Mouse (Mus musculus) thymus, postnatal 14 days (tissue): ENCODE results near the gene Gpr108.

Experiments used
- DNase-seq: peaks from one replicate; pipeline ENCODE4 v3.0.0; 2021

The Gpr108 gene

DNA sequence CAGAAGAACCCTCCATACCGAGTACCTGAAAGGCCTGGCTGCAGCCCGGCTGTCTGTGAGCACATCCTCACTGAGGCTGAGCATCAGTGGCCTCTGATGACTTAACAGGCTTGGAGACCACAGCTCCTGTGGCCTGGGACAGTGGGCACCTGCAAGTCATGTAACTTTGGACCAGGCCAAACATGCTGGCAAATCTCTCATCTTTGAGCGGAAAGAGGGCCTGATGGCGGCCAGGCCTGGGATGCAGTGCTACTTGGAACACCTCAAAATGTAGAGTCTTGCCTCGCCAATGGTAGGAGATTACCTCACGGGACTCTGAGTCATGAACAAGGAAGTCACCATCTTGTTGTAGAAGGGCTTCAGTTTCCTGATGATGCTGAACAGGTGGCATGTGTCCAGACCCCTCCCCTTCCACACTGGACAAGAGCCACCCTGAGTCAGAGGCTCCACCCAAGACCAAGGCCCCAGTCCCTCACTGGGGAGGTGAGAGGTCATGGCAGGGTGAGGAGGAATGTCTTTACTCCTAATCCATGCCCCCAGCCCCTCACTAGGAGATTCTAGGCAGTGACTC, 19.4 kb upstream of the Gpr108 start:
- no peak for DNase-seq

DNA sequence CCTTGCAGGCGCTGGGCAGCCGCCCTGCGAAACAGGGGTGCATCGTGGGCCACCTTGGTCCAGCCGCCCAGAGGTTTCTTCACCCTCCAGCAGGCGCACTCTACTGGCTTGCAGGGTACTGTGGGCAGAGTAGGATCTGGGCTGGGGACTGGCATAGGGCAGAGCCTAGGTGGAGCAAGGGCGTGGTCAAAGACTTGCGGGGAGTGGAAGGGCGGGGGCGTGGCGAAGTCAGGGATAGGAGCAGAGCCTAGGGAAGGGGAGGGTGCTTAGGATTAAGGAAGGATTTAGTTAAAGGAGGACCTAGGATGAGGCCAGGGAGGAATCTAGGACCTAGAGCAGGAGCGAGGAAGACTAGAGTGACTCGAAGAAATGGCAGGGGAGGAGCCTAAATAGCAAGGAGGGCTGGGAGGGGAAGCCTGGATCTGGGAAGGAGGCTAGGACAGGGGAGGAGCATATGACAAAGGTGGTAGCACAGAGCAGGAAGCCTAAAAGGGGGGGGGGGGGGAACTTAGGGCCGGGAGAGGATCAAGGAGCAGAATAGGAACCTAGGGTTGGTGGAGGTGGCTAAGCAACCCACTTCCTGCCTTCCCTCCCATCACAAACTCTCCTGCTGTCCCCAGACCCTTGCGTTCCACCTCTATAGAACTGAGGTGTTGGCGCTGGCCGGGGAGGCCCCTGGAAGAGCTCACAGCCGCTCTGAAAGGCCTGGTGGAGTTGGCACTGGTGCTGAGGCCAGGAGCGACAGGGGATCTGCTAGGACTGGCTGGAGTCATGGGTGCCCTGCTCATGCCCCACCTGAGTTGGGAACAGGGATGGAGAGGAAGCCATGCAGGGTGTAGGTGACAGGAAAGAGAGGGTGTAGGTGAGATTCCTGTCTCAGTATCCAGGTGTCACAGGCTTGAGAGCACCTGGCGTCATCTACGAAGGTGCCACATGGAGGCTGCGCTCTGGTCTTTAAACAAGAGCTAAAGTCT, 17.0 kb upstream of the Gpr108 start:
- DNase-seq: peak; percentile 66

DNA sequence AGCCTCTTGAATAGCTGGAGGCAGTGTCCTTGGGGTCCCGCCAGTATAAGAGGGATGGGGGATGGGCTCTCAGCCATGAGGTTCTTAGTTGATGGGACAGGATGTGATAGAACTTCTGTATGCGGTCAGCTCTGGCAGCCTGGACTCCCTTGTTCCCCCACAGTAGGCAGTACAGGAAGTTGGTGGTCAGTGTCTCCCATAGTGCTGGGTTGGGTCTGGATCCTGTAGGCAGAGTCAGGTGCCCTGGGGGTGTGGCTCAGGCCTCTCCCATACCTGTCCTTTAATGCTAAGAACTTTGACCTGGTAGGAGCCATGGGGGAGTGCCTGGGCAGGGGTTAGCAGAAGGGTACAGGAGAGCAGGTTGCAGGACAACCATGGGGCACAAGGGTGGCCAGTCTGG, 15.9 kb upstream of the Gpr108 start:
- no peak for DNase-seq

DNA sequence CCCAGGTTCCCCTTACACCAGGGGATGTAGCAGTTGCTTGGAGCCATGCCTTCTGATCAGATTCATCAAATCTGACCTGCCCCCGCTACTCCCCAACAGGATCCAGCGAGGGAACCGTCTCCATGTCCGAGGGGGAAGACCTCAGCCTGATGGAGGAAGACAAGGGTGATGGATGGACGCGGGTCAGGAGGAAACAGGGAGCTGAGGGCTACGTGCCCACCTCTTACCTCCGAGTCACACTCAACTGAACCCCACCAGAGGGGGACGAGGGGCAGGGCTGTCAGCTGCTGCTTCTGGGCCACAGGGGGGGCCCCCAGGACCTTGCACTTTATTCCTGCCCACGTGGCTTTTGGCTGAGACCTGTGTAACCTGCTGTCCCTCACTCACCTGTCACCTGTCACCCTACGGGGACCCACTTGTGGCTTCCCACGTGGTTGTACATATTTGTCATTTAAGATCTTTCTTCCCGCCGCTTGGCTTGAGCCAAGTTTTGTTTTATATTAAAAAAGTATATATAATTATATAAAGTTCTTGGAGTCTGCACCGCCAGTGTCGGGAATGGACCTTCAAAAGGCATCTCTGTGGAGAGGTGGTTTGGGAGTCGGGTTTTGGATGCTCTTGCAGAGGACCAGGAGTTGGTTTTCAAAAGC, 14.8 kb upstream of the Gpr108 start:
- no peak for DNase-seq

DNA sequence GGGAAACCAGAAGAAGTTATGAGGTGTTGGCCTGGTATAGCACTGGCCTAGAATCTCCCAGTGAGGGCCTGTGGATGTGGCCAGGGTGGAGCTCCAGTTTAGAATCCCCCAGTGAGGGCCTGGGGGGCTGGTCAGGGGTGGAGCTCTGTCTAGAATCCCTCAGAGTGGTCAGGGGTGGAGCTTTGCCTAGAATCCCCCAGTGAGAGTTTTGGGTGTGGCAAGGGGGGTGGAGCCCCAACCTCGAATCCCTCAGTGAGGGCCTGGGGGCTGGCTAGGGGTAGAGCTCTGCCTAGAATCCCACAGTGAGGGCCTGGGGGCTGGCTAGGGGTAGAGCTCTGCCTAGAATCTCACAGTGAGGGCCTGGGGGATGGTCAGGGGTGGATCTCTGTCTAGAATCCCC, 13.6 kb upstream of the Gpr108 start:
- no peak for DNase-seq

DNA sequence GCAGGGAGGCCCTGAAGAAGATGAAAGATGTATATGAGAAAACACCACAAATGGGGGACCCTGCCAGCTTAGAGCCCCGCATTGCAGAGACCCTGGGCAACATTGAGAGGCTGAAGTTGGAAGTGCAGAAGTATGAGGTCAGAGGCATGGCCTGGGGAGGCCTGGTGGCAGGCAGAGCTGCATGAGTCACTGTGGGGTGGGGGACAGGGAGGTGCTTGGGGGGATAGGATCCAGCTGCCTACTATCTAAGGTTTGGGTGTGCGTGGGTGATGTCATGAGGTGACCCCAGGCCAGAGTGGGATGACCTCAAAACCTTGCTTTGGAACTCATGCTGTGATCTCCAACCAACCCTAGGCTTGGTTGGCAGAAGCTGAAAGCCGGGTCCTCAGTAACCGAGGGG, 13.0 kb upstream of the Gpr108 start:
- no peak for DNase-seq

DNA sequence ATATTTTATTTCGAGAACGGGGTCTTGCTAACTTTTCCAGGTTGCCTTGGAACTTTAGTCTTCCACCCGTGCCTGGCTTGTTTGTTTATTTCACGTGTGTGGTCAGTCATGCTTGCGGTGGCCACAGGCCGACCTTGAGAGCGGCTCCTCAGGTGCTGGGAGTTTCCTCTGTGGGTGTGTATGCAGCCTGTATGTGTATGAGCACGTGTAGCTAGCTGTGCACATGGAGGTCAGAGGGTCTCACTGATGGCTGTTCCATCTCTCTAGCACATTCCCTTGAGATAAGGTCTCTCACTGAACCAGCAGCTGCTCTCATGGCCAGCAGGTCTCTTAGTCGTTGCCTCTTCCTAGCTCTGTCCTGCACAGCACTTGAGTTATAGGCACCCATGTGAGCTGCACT, 12.1 kb upstream of the Gpr108 start:
- DNase-seq: no peak

DNA sequence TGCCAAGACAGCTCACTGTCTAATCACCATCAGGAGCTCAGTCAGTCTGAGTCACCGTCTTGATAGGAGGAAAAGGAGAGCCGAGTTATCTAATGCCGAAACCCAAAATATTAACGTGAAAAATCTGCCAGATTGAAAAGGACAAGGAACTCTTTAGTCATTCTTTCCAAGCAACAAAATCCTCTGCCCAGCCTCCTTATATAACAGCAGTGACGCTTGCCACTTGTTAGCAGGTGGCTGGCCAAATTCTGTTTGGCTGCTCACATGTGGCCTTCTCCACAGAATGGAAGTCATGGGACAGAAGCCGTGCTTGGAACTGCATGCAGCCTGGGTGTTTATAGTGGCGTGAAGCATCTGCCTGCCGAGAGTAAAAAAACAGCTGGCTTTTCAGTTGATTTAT, 11.5 kb upstream of the Gpr108 start:
- no peak for DNase-seq

DNA sequence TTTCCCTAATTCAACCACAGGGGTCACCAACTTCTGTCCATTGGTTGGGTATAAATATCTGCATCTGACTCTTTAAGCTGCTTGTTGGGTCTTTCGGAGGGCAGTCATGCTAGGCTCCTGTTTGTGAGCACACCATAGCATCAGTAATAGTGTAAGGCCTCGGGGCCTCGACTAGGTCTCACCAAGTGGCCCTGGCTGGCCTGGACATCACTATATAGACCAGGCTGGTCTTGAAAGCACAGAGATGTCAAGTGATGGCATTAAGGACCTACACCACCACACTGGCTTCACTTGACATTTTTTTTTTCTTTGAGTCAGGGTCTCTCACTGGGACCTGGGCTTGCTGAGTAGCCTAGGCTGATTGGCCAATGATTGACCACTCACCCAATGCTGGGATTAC, 9.9 kb upstream of the Gpr108 start:
- DNase-seq: no peak

DNA sequence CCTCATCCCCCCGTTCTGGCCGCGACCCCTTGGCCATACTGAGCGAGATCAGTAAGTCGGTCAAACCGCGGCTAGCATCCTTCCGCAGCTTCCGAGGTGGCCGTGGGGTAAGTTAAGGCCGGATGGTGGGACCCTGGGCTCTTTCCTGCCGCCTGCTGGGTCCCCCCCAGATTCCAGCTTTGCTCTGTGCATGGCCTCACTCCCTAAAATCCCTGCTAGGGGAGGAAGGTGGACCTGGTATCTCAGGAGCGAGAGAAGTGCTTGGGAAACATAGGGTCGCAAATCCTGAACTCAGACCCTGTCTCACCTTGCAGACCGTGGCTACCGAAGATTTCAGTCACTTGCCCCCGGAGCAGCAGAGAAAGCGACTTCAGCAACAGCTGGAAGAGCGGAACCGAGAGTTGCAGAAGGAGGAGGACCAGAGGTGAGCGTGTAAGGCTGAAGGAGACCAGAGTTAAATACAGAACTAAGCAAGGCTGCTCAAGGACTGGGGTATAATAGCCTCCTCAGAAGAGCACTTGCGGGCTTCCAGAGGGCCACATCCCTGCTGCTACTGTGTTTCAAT, 8.8 kb upstream of the Gpr108 start:
- no peak for DNase-seq

DNA sequence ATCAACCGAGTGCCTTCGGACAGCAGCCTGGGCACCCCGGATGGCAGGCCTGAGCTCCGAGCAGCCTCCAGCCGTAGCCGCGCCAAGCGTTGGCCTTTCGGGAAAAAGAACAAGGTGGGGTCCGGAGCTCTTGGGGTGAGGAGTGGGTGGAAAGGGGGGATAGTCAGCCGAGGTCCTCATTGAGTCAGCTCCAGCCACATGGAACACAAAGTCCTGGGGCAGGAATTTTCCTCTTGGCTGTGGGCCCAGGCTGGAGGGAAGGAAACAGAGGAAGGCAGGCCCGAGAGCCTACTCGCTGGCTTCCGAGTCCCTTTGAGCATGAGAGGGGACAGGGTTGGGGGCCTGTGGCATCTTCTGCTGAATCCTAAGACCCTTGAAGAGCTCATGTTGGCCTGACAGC, 7.1 kb upstream of the Gpr108 start:
- no peak for DNase-seq

DNA sequence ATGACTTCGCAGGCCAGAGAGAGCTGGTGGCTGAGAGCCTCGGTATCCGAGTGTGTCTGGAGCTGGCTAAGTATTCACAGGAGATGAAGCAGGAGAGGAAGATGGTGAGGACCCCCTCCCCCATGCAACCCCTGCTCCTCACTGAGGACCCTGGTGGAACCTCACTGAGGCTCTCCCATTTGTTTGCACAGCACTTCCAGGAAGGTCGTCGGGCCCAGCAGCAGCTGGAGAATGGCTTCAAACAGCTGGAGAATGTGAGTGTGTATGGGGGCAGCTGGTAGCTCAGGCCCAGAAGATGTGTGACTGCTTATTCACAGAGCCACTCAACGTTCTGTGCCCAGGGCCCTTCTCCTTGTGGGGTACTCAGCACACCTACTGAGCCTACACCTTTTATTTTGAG, 5.1 kb upstream of the Gpr108 start:
- DNase-seq: no peak

DNA sequence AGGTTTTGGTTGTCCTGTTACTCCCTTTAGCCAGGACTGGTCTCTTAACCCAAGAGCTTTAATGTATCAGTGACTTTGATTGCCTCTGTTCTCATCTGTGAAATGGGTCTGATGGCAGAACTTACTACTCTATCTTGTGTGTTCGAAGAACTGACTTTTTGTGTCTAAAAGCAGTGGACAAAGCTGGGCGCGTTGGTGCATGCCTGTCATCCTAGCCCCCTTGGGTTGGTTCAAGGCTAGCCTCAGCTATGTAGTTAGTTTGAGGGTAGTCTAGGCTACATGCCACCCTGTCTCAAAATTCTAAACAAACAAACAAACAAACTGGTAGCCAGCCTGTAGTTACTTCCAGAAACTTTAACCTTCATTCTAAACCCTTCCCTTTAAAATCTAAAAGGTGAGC, 3.2 kb upstream of the Gpr108 start:
- no peak for DNase-seq

DNA sequence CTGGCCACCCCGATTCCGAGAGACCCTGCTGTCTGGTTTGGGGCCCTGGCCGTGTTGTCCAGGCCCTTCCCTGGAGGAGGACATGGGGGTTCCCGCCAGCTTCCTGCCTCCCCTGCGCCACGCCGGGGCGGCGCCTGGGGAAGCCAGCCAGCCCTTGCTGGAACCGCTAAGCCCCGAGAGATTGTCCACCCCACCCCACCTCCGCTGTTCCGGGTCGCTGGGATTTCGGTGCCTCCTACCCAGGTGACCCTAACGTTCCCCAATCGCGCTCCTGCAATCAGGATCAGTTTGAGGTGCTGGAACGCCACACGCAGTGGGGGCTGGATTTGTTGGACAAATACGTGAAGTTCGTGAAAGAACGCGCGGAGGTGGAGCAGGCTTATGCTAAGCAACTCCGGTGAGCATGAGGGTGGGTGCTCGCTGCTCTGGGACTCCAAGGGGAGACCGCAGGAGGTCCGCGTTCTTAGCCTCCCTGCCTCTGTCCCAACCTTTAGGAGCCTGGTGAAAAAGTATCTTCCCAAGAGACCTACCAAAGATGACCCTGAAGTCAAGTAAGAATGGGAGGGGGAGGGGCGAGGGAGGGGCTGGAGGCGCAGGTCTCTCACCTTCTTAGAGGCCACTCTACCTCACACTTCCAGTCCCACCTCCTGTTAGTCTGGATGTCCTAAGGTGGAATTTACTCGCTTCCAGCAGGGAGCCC, 2.4 kb upstream of the Gpr108 start:
- peak; percentile 37 for DNase-seq

DNA sequence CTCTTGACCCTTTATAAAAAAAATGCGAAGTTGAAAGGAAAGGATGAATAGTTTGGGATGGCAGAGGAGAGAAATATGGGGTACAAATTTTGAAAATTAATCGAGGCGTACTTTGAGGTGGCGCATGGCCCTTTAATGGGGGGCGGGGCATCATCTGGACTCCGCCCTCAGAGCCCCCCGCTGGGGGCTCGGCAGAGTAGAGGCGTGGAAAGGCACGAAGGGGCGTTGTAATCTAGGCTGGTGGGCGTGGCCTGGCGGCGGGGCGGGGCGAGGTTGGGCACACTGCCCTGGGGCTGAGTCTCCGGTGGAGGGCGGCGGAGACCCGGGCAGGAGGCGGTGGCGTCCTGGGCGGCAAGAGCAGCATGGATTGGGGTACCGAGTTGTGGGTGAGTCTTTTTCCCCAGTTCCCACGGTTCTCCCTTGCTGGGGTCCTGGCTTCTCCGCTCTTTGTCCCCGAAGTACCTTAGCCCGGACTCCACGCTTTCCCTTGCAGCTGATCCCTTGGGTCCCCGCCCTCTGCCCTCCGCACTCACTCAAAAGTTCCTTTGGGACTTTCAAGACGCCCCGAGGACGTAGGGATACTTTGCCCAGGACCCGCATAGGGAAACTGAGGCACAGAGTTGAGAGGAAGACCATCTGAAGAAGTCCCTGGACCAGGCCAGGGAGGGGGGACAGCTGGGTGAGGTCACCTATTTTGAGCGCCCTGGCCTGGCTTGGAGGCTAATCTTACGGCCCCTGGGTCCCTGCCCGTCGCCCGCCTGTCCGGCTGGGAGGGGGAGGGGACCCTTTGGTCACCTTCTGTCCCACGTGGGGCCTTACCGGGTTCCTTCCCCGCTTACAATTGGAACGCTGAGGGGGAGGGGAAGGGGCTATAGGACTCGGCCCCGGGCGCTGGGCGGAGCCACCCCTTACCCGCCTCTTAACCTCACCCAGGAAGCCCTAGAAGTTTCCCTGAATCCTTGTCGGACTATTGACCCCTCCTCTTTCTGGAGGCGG, 1.2 kb upstream of the Gpr108 start, which contains the start of gene Trip10:
Gene Trip10, plus strand, starts transcription at position 270 of the 996 bp plus-strand sequence.
- DNase-seq: peak; percentile 99

DNA sequence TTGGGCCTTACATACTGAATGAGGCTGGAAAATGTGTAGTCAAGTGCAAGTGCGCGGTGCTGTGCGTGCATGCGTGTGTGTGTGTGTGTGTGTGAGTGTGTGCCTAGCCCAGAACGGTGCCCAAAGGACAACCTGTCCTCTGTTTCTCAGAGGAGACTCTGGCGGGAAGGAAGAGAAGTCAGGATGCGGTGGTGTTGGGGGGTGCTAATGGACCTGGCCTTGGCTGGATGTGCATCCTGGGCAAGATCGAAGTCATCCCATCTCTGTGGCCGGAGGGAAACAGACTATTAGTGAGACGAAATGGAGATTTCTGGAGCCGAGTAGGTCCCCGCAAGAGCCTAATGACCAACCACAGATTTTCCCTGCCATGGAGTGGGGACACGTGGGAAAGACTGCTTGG, 525 bp upstream of the Gpr108 start:
- peak; percentile 43 for DNase-seq

DNA sequence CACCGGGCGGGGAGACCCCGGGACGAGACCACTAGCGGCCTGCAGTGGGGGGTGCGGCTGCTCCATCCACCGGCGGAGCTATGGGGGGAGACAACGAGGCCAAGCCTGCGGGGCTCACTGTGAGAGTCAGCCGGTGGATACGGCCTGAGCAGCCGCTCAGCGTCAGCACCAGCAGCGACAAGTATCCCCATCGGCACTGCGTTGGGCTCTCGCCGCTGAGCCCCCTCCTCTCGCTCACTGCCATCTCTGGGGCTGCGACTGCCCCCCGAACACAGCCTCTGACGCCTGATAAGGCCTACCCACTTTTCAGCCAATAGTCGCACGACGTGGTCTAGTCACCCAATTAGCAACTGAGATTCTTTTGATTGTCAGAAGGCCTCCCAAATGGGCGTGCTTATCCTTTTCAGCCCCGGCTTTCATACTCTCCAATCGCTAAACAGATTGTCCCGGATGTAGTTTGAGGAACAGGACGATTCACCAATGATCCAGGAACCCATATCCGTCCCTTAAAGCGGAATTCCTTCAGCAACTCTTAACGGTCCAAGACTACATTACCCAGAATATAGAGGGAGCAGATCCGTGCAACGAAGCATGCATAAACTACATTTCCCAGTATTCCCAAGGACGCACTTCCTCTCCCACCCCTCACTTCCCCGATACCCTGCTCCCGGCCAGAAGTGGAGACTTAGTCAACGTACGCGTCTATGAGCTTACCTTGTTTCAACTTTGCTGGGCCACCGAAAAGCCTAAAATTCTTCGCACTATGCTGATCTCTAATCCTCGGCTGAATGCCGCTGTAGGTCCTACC, 649 bp downstream of the Gpr108 start:
- peak; percentile 91 for DNase-seq

DNA sequence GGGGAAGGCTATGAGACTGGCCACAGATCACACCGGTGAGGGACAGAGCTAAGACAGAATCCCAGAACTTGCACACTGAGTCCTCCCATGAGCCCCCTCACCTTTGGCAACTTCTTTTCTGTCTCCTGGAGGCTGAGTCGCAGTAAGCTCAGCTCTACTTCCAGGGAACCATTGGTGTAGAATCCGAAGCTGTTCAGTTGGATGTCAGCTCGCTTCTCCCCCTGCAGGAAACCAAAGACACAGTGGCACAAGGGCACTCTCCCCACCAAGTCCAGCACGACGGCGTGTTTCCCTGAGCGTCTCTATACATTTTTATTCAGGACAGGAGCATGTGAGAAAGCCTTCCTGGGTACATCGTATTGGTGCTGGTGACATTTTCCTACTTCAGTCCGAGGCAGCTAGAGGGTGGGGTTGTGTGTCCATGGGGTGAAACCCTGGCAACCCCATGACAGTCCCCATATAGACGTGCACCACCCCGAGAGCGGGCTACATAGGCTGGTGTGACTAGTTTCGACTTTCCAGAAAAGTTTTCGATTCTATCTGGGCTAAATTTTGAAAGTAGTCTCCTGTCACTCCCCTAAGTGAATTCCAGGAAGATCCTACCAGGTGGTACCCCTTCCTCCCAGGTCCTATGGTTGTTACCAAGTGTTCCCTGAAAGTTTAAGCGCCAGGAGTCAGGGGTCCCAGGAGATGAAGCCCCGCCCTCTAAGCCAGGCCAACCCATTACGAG, 1.4 kb downstream of the Gpr108 start:
- DNase-seq: peak; percentile 38

DNA sequence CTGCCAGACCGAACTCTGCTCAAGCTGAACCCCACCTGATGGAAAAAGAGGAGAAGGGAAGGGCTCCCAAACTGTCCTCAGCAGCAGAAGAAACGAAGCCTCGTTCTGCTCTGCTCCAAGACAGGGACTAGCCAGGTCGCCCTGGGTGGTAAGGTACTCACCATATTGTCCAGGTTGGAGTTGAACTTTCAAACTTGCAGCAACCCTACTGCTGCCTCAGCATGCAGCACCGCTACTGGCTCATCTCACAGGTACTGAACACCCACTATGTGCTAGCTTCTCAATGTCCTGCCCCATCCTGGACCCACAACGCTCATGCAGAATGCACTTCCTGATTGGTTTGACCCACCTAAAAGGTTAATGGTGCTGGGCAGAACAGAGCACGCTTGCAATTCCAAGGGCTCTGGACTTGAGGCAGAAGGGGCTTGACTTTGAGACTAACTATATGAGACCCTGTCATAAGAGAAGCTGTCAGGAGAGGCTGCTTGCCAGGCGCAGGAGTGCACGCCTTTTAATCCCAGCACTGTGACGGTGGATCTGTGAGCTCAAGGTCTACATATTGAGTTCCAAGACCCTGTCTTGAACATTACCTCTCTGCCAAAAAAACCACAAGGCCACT, 2.8 kb downstream of the Gpr108 start:
- DNase-seq: no peak
